Mouse (Mus musculus) midbrain, embryonic 15.5 days (tissue): ENCODE measurements at regions not wholly inside any gene's neighbourhood (a gene's known extent, or its start where the extent isn't known, plus 50 kb on each side); places are given as distances from the start of the nearest gene placed in this dataset.

Experiments used
- ATAC-seq: fragments of 200-750 bp; cut with Nextera tagmentation; replicated peaks from 2 replicates; pipeline ENCODE4 v1.8.0; 2017; ENCODE audit warnings: moderate TSS enrichment
- H3K27ac ChIP-seq: fragments of 300-500 bp; sonication (generic); 2 replicates; pipeline ENCODE4 v1.5.1; 2015; ENCODE audit warnings: mild to moderate bottlenecking, inconsistent platforms
- H3K27me3 ChIP-seq: fragments of 300-500 bp; sonication (generic); replicated peaks from 2 replicates; pipeline ENCODE4 v1.6.1; 2015; ENCODE audit warnings: inconsistent platforms
- H3K36me3 ChIP-seq: fragments of 300-500 bp; sonication (generic); replicated peaks from 2 replicates; pipeline ENCODE4 v1.6.1; 2015; ENCODE audit warnings: inconsistent platforms
- H3K4me1 ChIP-seq: fragments of 300-500 bp; sonication (generic); 2 replicates; pipeline ENCODE4 v1.6.1; 2015; ENCODE audit warnings: inconsistent platforms
- H3K4me2 ChIP-seq: fragments of 300-500 bp; sonication (generic); 2 replicates; pipeline ENCODE4 v1.6.1; 2015; ENCODE audit warnings: inconsistent platforms, mild to moderate bottlenecking, moderate library complexity
- H3K4me3 ChIP-seq: fragments of 300-500 bp; sonication (generic); 2 replicates; pipeline ENCODE4 v1.5.1; 2015; ENCODE audit warnings: mild to moderate bottlenecking, inconsistent platforms
- H3K9ac ChIP-seq: fragments of 300-500 bp; sonication (generic); 2 replicates; pipeline ENCODE4 v1.6.1; 2015; ENCODE audit warnings: mild to moderate bottlenecking, inconsistent platforms
- H3K9me3 ChIP-seq: fragments of 300-500 bp; sonication (generic); 2 replicates; pipeline ENCODE4 v1.6.1; 2016; ENCODE audit warnings: inconsistent platforms
- WGBS: fragments of 180-500 bp; shearing (Covaris S2); methylation state at CpG from one replicate; pipeline ENCODE4 v1.1.7; 2015; ENCODE audit warnings: mixed read lengths; 5-methylcytosine and 5-hydroxymethylcytosine counted together

GRCm38 (mm10) chr15:7008725-7009380 is 81.6 kb upstream of the Lifr start:
- WGBS, result 83% methylated on average over 7 of the region's 7 CpGs
- no peak for ATAC-seq

GRCm38 (mm10) chr15:7010966-7011695 is 79.3 kb upstream of the Lifr start:
- Histone ChIP-seq H3K4me3 (no peak overlapping the region), H3K27ac (no peak overlapping the region), H3K36me3 (no peaks in the 10 kb centered on the region), H3K4me1 (no peaks in the 10 kb centered on the region), H3K9ac (no peak overlapping the region), H3K27me3 (no peaks in the 10 kb centered on the region), H3K9me3 (no peaks in the 10 kb centered on the region), H3K4me2 (no peak overlapping the region)
- ATAC-seq, result no peak
- WGBS, result 85% methylated on average over 4 of the region's 4 CpGs

More at GRCm38 (mm10) chr15:7008725-7009380, 81.6 kb upstream of the Lifr start:
- Histone ChIP-seq H3K4me2 (no peak overlapping the region), H3K9me3 (no peaks in the 10 kb centered on the region), H3K9ac (no peak overlapping the region), H3K4me1 (no peaks in the 10 kb centered on the region), H3K27ac (no peak overlapping the region), H3K4me3 (no peak overlapping the region), H3K36me3 (no peaks in the 10 kb centered on the region), H3K27me3 (no peaks in the 10 kb centered on the region)

- no peaks in the 10 kb centered on the region for H3K27me3 ChIP-seq
- no peaks in the 10 kb centered on the region for H3K9me3 ChIP-seq
These were observed 78.7 kb upstream of the Lifr start for GRCm38 (mm10) chr15:7011696-7012070.

GRCm38 (mm10) chr15:7012446-7012845 is 78.0 kb upstream of the Lifr start:
- Histone ChIP-seq H3K36me3 (no peaks in the 10 kb centered on the region), H3K9ac (no peak overlapping the region), H3K4me1 (no peaks in the 10 kb centered on the region), H3K9me3 (no peaks in the 10 kb centered on the region), H3K27ac (no peak overlapping the region), H3K4me3 (no peak overlapping the region), H3K4me2 (no peak overlapping the region), H3K27me3 (no peaks in the 10 kb centered on the region)
- WGBS, result 94% methylated on average over 6 of the region's 6 CpGs
- ATAC-seq, result no peak

More at GRCm38 (mm10) chr15:7011696-7012070, 78.7 kb upstream of the Lifr start:
- H3K36me3 ChIP-seq, result no peaks in the 10 kb centered on the region
- H3K9ac ChIP-seq, result no peak overlapping the region
- WGBS, result 89% methylated on average over 2 of the region's 2 CpGs
- H3K4me3 ChIP-seq, result no peak overlapping the region
- ATAC-seq, result no peak
- H3K4me1 ChIP-seq, result no peaks in the 10 kb centered on the region
- H3K4me2 ChIP-seq, result no peak overlapping the region
- H3K27ac ChIP-seq, result no peak overlapping the region

- Histone ChIP-seq H3K9me3 (no peaks in the 10 kb centered on the region), H3K27ac (no peak overlapping the region), H3K27me3 (no peaks in the 10 kb centered on the region), H3K4me1 (no peaks in the 10 kb centered on the region), H3K4me2 (no peak overlapping the region), H3K4me3 (no peak overlapping the region), H3K9ac (no peak overlapping the region), H3K36me3 (no peaks in the 10 kb centered on the region)
- no peak for ATAC-seq
- 75% methylated on average over 5 of the region's 5 CpGs for WGBS
These were observed 77.4 kb upstream of the Lifr start for GRCm38 (mm10) chr15:7013047-7013446.

GRCm38 (mm10) chr15:7014984-7015383 is 75.4 kb upstream of the Lifr start:
- H3K27me3 ChIP-seq, result no peaks in the 10 kb centered on the region
- no peaks in the 10 kb centered on the region for H3K9me3 ChIP-seq
- H3K4me2 ChIP-seq, result no peak overlapping the region
- H3K9ac ChIP-seq, result no peak overlapping the region
- H3K36me3 ChIP-seq, result no peaks in the 10 kb centered on the region
- 85% methylated on average over 2 of the region's 2 CpGs for WGBS
- no peaks in the 10 kb centered on the region for H3K4me1 ChIP-seq
- ATAC-seq, result no peak
- no peak overlapping the region for H3K4me3 ChIP-seq
- H3K27ac ChIP-seq, result no peak overlapping the region

- no peak overlapping the region for H3K4me3 ChIP-seq
- WGBS, result 55% methylated on average over 3 of the region's 3 CpGs
- no peak overlapping the region for H3K9ac ChIP-seq
- ATAC-seq, result no peak
- no peak overlapping the region for H3K4me2 ChIP-seq
- no peaks in the 10 kb centered on the region for H3K9me3 ChIP-seq
- H3K27ac ChIP-seq, result no peak overlapping the region
- H3K27me3 ChIP-seq, result no peaks in the 10 kb centered on the region
- H3K4me1 ChIP-seq, result no peaks in the 10 kb centered on the region
- no peaks in the 10 kb centered on the region for H3K36me3 ChIP-seq
These were observed 74.4 kb upstream of the Lifr start for GRCm38 (mm10) chr15:7016018-7016417.

GRCm38 (mm10) chr15:7017281-7017845 is 73.1 kb upstream of the Lifr start:
- H3K4me2 ChIP-seq, result no peak overlapping the region
- H3K4me3 ChIP-seq, result no peak overlapping the region
- no peak overlapping the region for H3K9ac ChIP-seq
- no peaks in the 10 kb centered on the region for H3K9me3 ChIP-seq
- 85% methylated on average over 6 of the region's 6 CpGs for WGBS
- H3K36me3 ChIP-seq, result no peaks in the 10 kb centered on the region
- H3K4me1 ChIP-seq, result no peaks in the 10 kb centered on the region
- no peak overlapping the region for H3K27ac ChIP-seq
- ATAC-seq, result no peak
- H3K27me3 ChIP-seq, result no peaks in the 10 kb centered on the region

GRCm38 (mm10) chr15:7022660-7023059 is 67.8 kb upstream of the Lifr start:
- no peaks in the 10 kb centered on the region for H3K27me3 ChIP-seq

GRCm38 (mm10) chr15:7025194-7025593 is 65.2 kb upstream of the Lifr start:
- no peak overlapping the region for H3K4me3 ChIP-seq
- no peak overlapping the region for H3K4me2 ChIP-seq
- no peaks in the 10 kb centered on the region for H3K9me3 ChIP-seq
- H3K27me3 ChIP-seq, result no peaks in the 10 kb centered on the region
- H3K36me3 ChIP-seq, result no peaks in the 10 kb centered on the region
- H3K4me1 ChIP-seq, result no peaks in the 10 kb centered on the region
- ATAC-seq, result no peak
- WGBS, result 91% methylated on average over 4 of the region's 4 CpGs
- no peak overlapping the region for H3K27ac ChIP-seq
- H3K9ac ChIP-seq, result no peak overlapping the region

More at GRCm38 (mm10) chr15:7022660-7023059, 67.8 kb upstream of the Lifr start:
- Histone ChIP-seq H3K9me3 (no peaks in the 10 kb centered on the region), H3K36me3 (no peaks in the 10 kb centered on the region), H3K4me3 (no peak overlapping the region), H3K4me1 (no peaks in the 10 kb centered on the region), H3K4me2 (no peak overlapping the region), H3K9ac (no peak overlapping the region), H3K27ac (no peak overlapping the region)
- no peak for ATAC-seq

- no peak overlapping the region for H3K4me3 ChIP-seq
- H3K4me1 ChIP-seq, result no peaks in the 10 kb centered on the region
- H3K36me3 ChIP-seq, result no peaks in the 10 kb centered on the region
- ATAC-seq, result 0 out of 2 replicates have a peak, but pooled peaks have one; percentile 39
- no peaks in the 10 kb centered on the region for H3K9me3 ChIP-seq
- no peak overlapping the region for H3K9ac ChIP-seq
- H3K27ac ChIP-seq, result no peak overlapping the region
- WGBS, result 65% methylated on average over 6 of the region's 6 CpGs
- H3K27me3 ChIP-seq, result no peaks in the 10 kb centered on the region
- H3K4me2 ChIP-seq, result no peak overlapping the region
These were observed 58.9 kb upstream of the Lifr start for GRCm38 (mm10) chr15:7031297-7032043.

- Histone ChIP-seq H3K36me3 (no peaks in the 10 kb centered on the region), H3K9ac (no peak overlapping the region), H3K4me3 (no peak overlapping the region), H3K27ac (no peak overlapping the region), H3K9me3 (no peaks in the 10 kb centered on the region), H3K4me1 (no peaks in the 10 kb centered on the region), H3K4me2 (no peak overlapping the region), H3K27me3 (no peaks in the 10 kb centered on the region)
- no peak for ATAC-seq
- WGBS, result 91% methylated on average over 8 of the region's 8 CpGs
These were observed 52.9 kb upstream of the Lifr start for GRCm38 (mm10) chr15:7037475-7037874.
